Mouse (Mus musculus): Measurements from ENCODE around the gene Ccdc157. TPM values are rescaled to one million over a fixed set of nuclear protein-coding genes. Genes with fewer than 3 reads are reported as not detected.

Ccdc157 gene
- polyA plus RNA-seq, 1 experiment from 2014 or later = 2.6 TPM

- H3K4me1 ChIP-seq (ENCODE audit: control insufficient read depth, insufficient read depth, low read length) = peaks cover 8% of the 10 kb centered on the region
- H3K9ac ChIP-seq (ENCODE audit: low read depth, low read length) = no peak overlapping the region
- H3K9me3 ChIP-seq (replicated peaks; ENCODE audit: control insufficient read depth, low read length) = no peaks in the 10 kb centered on the region
- 77% methylated on average over 11 of the region's 11 CpGs for WGBS (ENCODE audit: insufficient replicate concordance)
- H3K4me3 ChIP-seq (ENCODE audit: low read depth, low read length) = no peak overlapping the region
- H3K4me2 ChIP-seq = no peak overlapping the region
- H3K36me3 ChIP-seq (ENCODE audit: control insufficient read depth, insufficient read depth, low read length) = peaks cover under 1% of the 10 kb centered on the region; the same call in 1 of the 2 replicates
- no peak for ATAC-seq (replicated peaks; ENCODE audit: insufficient number of reproducible peaks, low FRiP score, low TSS enrichment)
- no peak overlapping the region for H3K27ac ChIP-seq (ENCODE audit: low read depth, low read length)
- no peaks in the 10 kb centered on the region for H3K27me3 ChIP-seq (ENCODE audit: control insufficient read depth, insufficient read depth, low read length)
Measured at GRCm38 (mm10) chr11:4201981-4202700, 42.0 kb upstream of the Ccdc157 start.

GRCm38 (mm10) chr11:4197691-4198090, 37.6 kb upstream of the Ccdc157 start:
- WGBS (ENCODE audit: insufficient replicate concordance) = 85% methylated on average over 1 of the region's 1 CpGs
- no peak overlapping the region for H3K4me3 ChIP-seq (ENCODE audit: low read depth, low read length)
- no peak overlapping the region for H3K27ac ChIP-seq (ENCODE audit: low read depth, low read length)
- ATAC-seq (replicated peaks; ENCODE audit: insufficient number of reproducible peaks, low FRiP score, low TSS enrichment) = no peak
- H3K9ac ChIP-seq (ENCODE audit: low read depth, low read length) = no peak overlapping the region
- no peak overlapping the region for H3K4me2 ChIP-seq
- H3K36me3 ChIP-seq (ENCODE audit: control insufficient read depth, insufficient read depth, low read length) = no peaks in the 10 kb centered on the region
- no peaks in the 10 kb centered on the region for H3K9me3 ChIP-seq (replicated peaks; ENCODE audit: control insufficient read depth, low read length)
- H3K4me1 ChIP-seq (ENCODE audit: control insufficient read depth, insufficient read depth, low read length) = no peaks in the 10 kb centered on the region
- H3K27me3 ChIP-seq (ENCODE audit: control insufficient read depth, insufficient read depth, low read length) = no peaks in the 10 kb centered on the region

GRCm38 (mm10) chr11:4196636-4197035, 36.5 kb upstream of the Ccdc157 start:
- 65% methylated on average over 8 of the region's 8 CpGs for WGBS (ENCODE audit: insufficient replicate concordance)
- H3K27me3 ChIP-seq (ENCODE audit: control insufficient read depth, insufficient read depth, low read length) = no peaks in the 10 kb centered on the region

GRCm38 (mm10) chr11:4195597-4196031, 35.5 kb upstream of the Ccdc157 start:
- Histone ChIP-seq H3K9ac (ENCODE audit: low read depth, low read length) (no peak overlapping the region), H3K27me3 (ENCODE audit: control insufficient read depth, insufficient read depth, low read length) (no peaks in the 10 kb centered on the region), H3K4me2 (no peak overlapping the region), H3K27ac (ENCODE audit: low read depth, low read length) (no peak overlapping the region), H3K4me3 (ENCODE audit: low read depth, low read length) (no peak overlapping the region), H3K9me3 (replicated peaks; ENCODE audit: control insufficient read depth, low read length) (no peaks in the 10 kb centered on the region), H3K36me3 (ENCODE audit: control insufficient read depth, insufficient read depth, low read length) (no peaks in the 10 kb centered on the region), H3K4me1 (ENCODE audit: control insufficient read depth, insufficient read depth, low read length) (no peaks in the 10 kb centered on the region)
- no peak for ATAC-seq (replicated peaks; ENCODE audit: insufficient number of reproducible peaks, low FRiP score, low TSS enrichment)
- WGBS (ENCODE audit: insufficient replicate concordance) = 83% methylated on average over 3 of the region's 3 CpGs

More at GRCm38 (mm10) chr11:4196636-4197035, 36.5 kb upstream of the Ccdc157 start:
- Histone ChIP-seq H3K4me3 (ENCODE audit: low read depth, low read length) (no peak overlapping the region), H3K9ac (ENCODE audit: low read depth, low read length) (no peak overlapping the region), H3K27ac (ENCODE audit: low read depth, low read length) (no peak overlapping the region), H3K9me3 (replicated peaks; ENCODE audit: control insufficient read depth, low read length) (no peaks in the 10 kb centered on the region), H3K4me2 (no peak overlapping the region), H3K4me1 (ENCODE audit: control insufficient read depth, insufficient read depth, low read length) (no peaks in the 10 kb centered on the region), H3K36me3 (ENCODE audit: control insufficient read depth, insufficient read depth, low read length) (no peaks in the 10 kb centered on the region)
- ATAC-seq (replicated peaks; ENCODE audit: insufficient number of reproducible peaks, low FRiP score, low TSS enrichment) = no peak

GRCm38 (mm10) chr11:4193420-4193819, 33.3 kb upstream of the Ccdc157 start:
- H3K27ac ChIP-seq (ENCODE audit: low read depth, low read length) = no peak overlapping the region
- no peak for ATAC-seq (replicated peaks; ENCODE audit: insufficient number of reproducible peaks, low FRiP score, low TSS enrichment)
- no peaks in the 10 kb centered on the region for H3K9me3 ChIP-seq (replicated peaks; ENCODE audit: control insufficient read depth, low read length)
- no peaks in the 10 kb centered on the region for H3K36me3 ChIP-seq (ENCODE audit: control insufficient read depth, insufficient read depth, low read length)
- no peak overlapping the region for H3K4me3 ChIP-seq (ENCODE audit: low read depth, low read length)
- H3K27me3 ChIP-seq (ENCODE audit: control insufficient read depth, insufficient read depth, low read length) = no peaks in the 10 kb centered on the region
- no peak overlapping the region for H3K4me2 ChIP-seq
- no peak overlapping the region for H3K9ac ChIP-seq (ENCODE audit: low read depth, low read length)
- H3K4me1 ChIP-seq (ENCODE audit: control insufficient read depth, insufficient read depth, low read length) = no peaks in the 10 kb centered on the region

GRCm38 (mm10) chr11:4192757-4193156, 32.7 kb upstream of the Ccdc157 start:
- WGBS (ENCODE audit: insufficient replicate concordance) = 89% methylated on average over 3 of the region's 3 CpGs
- Histone ChIP-seq H3K4me3 (ENCODE audit: low read depth, low read length) (no peak overlapping the region), H3K36me3 (ENCODE audit: control insufficient read depth, insufficient read depth, low read length) (no peaks in the 10 kb centered on the region), H3K9ac (ENCODE audit: low read depth, low read length) (no peak overlapping the region), H3K27me3 (ENCODE audit: control insufficient read depth, insufficient read depth, low read length) (no peaks in the 10 kb centered on the region), H3K9me3 (replicated peaks; ENCODE audit: control insufficient read depth, low read length) (no peaks in the 10 kb centered on the region), H3K27ac (ENCODE audit: low read depth, low read length) (no peak overlapping the region), H3K4me1 (ENCODE audit: control insufficient read depth, insufficient read depth, low read length) (peaks cover under 1% of the 10 kb centered on the region; the same call in 1 of the 2 replicates), H3K4me2 (no peak overlapping the region)
- ATAC-seq (replicated peaks; ENCODE audit: insufficient number of reproducible peaks, low FRiP score, low TSS enrichment) = no peak

GRCm38 (mm10) chr11:4190677-4191076, 30.6 kb upstream of the Ccdc157 start:
- Histone ChIP-seq H3K4me3 (ENCODE audit: low read depth, low read length) (no peak overlapping the region), H3K4me1 (ENCODE audit: control insufficient read depth, insufficient read depth, low read length) (peaks cover 7% of the 10 kb centered on the region; the same call in 1 of the 2 replicates), H3K9me3 (replicated peaks; ENCODE audit: control insufficient read depth, low read length) (no peaks in the 10 kb centered on the region), H3K9ac (ENCODE audit: low read depth, low read length) (no peak overlapping the region), H3K36me3 (ENCODE audit: control insufficient read depth, insufficient read depth, low read length) (no peaks in the 10 kb centered on the region), H3K27ac (ENCODE audit: low read depth, low read length) (no peak overlapping the region), H3K4me2 (no peak overlapping the region), H3K27me3 (ENCODE audit: control insufficient read depth, insufficient read depth, low read length) (no peaks in the 10 kb centered on the region)
- ATAC-seq (replicated peaks; ENCODE audit: insufficient number of reproducible peaks, low FRiP score, low TSS enrichment) = no peak
- 79% methylated on average over 3 of the region's 3 CpGs for WGBS (ENCODE audit: insufficient replicate concordance)

GRCm38 (mm10) chr11:4189182-4189581, 29.1 kb upstream of the Ccdc157 start:
- H3K9me3 ChIP-seq (replicated peaks; ENCODE audit: control insufficient read depth, low read length) = no peaks in the 10 kb centered on the region
- H3K36me3 ChIP-seq (ENCODE audit: control insufficient read depth, insufficient read depth, low read length) = no peaks in the 10 kb centered on the region
- no peak for ATAC-seq (replicated peaks; ENCODE audit: insufficient number of reproducible peaks, low FRiP score, low TSS enrichment)
- H3K27me3 ChIP-seq (ENCODE audit: control insufficient read depth, insufficient read depth, low read length) = no peaks in the 10 kb centered on the region
- 84% methylated on average over 6 of the region's 6 CpGs for WGBS (ENCODE audit: insufficient replicate concordance)
- H3K4me3 ChIP-seq (ENCODE audit: low read depth, low read length) = no peak overlapping the region
- H3K9ac ChIP-seq (ENCODE audit: low read depth, low read length) = no peak overlapping the region
- H3K27ac ChIP-seq (ENCODE audit: low read depth, low read length) = no peak overlapping the region
- H3K4me1 ChIP-seq (ENCODE audit: control insufficient read depth, insufficient read depth, low read length) = peaks cover 7% of the 10 kb centered on the region; the same call in 1 of the 2 replicates
- no peak overlapping the region for H3K4me2 ChIP-seq

GRCm38 (mm10) chr11:4187318-4187700, 27.2 kb upstream of the Ccdc157 start:
- Histone ChIP-seq H3K36me3 (ENCODE audit: control insufficient read depth, insufficient read depth, low read length) (0 out of 2 replicates have a peak, but pooled peaks cover 2% of the 10 kb centered on the region), H3K27me3 (ENCODE audit: control insufficient read depth, insufficient read depth, low read length) (no peaks in the 10 kb centered on the region), H3K27ac (ENCODE audit: low read depth, low read length) (no peak overlapping the region), H3K4me3 (ENCODE audit: low read depth, low read length) (peak overlapping the region; percentile 87), H3K9me3 (replicated peaks; ENCODE audit: control insufficient read depth, low read length) (no peaks in the 10 kb centered on the region), H3K4me1 (ENCODE audit: control insufficient read depth, insufficient read depth, low read length) (peaks cover 7% of the 10 kb centered on the region; the same call in 1 of the 2 replicates), H3K4me2 (peak overlapping the region; percentile 95), H3K9ac (ENCODE audit: low read depth, low read length) (peak overlapping the region; percentile 92)
- WGBS (ENCODE audit: insufficient replicate concordance) = 11% methylated on average over 9 of the region's 9 CpGs
- no peak for ATAC-seq (replicated peaks; ENCODE audit: insufficient number of reproducible peaks, low FRiP score, low TSS enrichment)
